Mouse (Mus musculus): ENCODE measurements at regions not wholly inside any gene's neighbourhood (a gene's known extent, or its start where the extent isn't known, plus 50 kb on each side); places are given as distances from the start of the nearest gene placed in this dataset.

DNA sequence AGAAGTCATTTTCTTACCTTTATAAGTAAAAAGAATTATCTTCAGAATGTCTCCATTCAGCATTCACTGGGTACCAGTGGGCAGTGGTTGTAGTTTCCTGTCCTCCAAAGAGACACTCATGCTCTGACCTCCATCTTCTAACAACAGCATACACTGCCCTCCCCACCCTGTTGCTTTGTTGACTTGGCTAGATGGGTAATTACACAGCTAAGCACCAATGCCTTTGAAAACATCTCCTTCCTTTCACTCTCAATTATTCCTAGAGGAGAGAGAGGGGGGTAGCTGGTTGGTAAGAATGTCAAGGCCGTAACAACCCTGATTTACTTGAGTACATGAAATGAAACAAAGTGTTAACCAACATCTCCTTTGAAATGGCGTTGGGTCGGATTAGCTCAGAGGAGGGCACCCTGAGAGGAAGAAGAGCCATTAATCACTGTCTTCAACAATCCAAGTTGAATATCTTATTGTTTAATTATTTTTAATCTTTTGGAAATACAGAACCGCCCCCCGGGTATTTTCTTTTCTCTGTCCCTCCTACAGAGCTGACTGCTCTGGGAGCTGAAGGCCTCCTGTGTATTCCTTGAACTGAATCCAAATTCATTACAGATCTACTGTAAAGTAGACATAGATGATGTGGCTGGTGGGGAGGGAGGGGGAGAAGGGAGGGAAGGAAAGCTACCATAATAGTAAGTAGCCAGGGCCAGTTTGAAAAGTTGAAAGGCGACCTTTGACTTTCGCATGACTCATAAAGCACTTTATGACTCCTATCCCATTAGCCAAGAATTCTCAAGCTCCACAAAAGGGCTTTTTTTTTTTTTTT lies 302.9 kb downstream of the Pik3r1 start:
- Histone ChIP-seq H3K27ac (no peak overlapping the region), H3K9ac (replicated peaks) (no peak overlapping the region), H3K36me3 (replicated peaks; ENCODE audit: control insufficient read depth, insufficient read depth, low read depth) (no peaks in the 10 kb centered on the region), H3K4me3 (ENCODE audit: insufficient read depth in 1 of 2, low read depth in 2 of 2, low read length in 2 of 2) (no peak overlapping the region), H3K9me3 (ENCODE audit: control insufficient read depth, low read length) (no peaks in the 10 kb centered on the region), H3K27me3 (ENCODE audit: control insufficient read depth, insufficient read depth, low read length) (no peaks in the 10 kb centered on the region), H3K4me2 (ENCODE audit: low read depth) (no peak overlapping the region), H3K4me1 (replicated peaks; ENCODE audit: control insufficient read depth in 2 of 2, insufficient read depth in 2 of 2, low read length in 1 of 2) (no peaks in the 10 kb centered on the region)
- TF ChIP-seq EP300 (IDR thresholded peaks at IDR 0.05; ENCODE audit: low read depth), result no peak
- no peak for TF ChIP-seq CTCF (IDR thresholded peaks at IDR 0.05; ENCODE audit: low read depth)
- WGBS (ENCODE audit: insufficient replicate concordance), result 68% methylated on average over 7 of the region's 7 CpGs
- DNase-seq (ENCODE audit: low read depth in 3 of 3, low spot score in 3 of 3) (no peak), ATAC-seq (ENCODE audit: insufficient read depth) (no peak)

DNA sequence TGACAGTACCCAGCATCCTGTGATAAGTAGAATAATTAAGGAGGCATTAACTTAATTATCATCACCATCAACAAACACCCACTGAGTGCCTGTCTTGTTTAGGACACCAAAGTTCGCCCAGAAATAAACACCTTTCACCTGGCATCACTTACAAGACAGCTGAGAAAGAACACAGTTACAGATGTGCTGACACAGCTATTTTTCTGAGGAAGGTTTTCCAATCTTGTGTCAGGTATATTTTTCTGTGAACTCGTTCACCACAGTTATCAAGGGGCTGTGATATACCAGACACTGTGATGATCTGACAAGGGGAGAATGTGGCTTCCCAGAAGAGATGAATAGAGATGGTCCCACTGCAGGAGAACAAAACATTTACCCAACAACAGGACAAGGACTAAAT lies 311.1 kb downstream of the Pik3r1 start:
- H3K27ac ChIP-seq, result no peak overlapping the region
- DNase-seq (ENCODE audit: low read depth in 3 of 3, low spot score in 3 of 3) (no peak), ATAC-seq (ENCODE audit: insufficient read depth) (no peak)
- H3K27me3 ChIP-seq (ENCODE audit: control insufficient read depth, insufficient read depth, low read length), result no peaks in the 10 kb centered on the region
- 20% methylated on average over 2 of the region's 2 CpGs for WGBS (ENCODE audit: insufficient replicate concordance)
- H3K9me3 ChIP-seq (ENCODE audit: control insufficient read depth, low read length), result no peaks in the 10 kb centered on the region
- no peaks in the 10 kb centered on the region for H3K36me3 ChIP-seq (replicated peaks; ENCODE audit: control insufficient read depth, insufficient read depth, low read depth)
- no peak overlapping the region for H3K4me2 ChIP-seq (ENCODE audit: low read depth)
- H3K9ac ChIP-seq (replicated peaks), result no peak overlapping the region
- no peaks in the 10 kb centered on the region for H3K4me1 ChIP-seq (replicated peaks; ENCODE audit: control insufficient read depth in 2 of 2, insufficient read depth in 2 of 2, low read length in 1 of 2)
- H3K4me3 ChIP-seq (ENCODE audit: insufficient read depth in 1 of 2, low read depth in 2 of 2, low read length in 2 of 2), result no peak overlapping the region
- TF ChIP-seq CTCF (IDR thresholded peaks at IDR 0.05; ENCODE audit: low read depth), result no peak

DNA sequence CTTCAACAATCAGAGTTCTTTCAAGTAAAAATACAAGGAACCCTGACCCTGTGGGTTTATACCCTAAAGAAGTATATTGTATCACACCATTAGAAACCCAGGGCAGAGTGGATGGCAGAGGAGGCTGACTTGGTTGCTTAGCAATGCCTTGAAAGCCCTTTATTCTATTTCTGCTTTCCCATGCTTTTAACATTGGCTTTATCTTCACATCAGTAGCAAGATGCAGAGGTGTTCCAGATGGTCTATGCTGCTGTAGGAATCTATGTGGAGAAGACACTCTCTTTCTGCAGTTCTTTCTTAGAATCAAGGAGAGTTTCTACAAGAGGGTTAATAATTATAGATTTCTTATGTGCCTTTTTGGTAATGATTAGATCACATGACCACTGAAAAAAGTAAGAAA lies 313.7 kb downstream of the Pik3r1 start:
- H3K9ac ChIP-seq (replicated peaks), result no peak overlapping the region
- no peaks in the 10 kb centered on the region for H3K27me3 ChIP-seq (ENCODE audit: control insufficient read depth, insufficient read depth, low read length)
- H3K36me3 ChIP-seq (replicated peaks; ENCODE audit: control insufficient read depth, insufficient read depth, low read depth), result no peaks in the 10 kb centered on the region
- ATAC-seq (ENCODE audit: insufficient read depth) (no peak), DNase-seq (ENCODE audit: low read depth in 3 of 3, low spot score in 3 of 3) (no peak)
- no peak overlapping the region for H3K4me2 ChIP-seq (ENCODE audit: low read depth)
- H3K27ac ChIP-seq, result no peak overlapping the region
- TF ChIP-seq CTCF (IDR thresholded peaks at IDR 0.05; ENCODE audit: low read depth), result no peak
- no peak for TF ChIP-seq EP300 (IDR thresholded peaks at IDR 0.05; ENCODE audit: low read depth)
- no peaks in the 10 kb centered on the region for H3K9me3 ChIP-seq (ENCODE audit: control insufficient read depth, low read length)
- no peaks in the 10 kb centered on the region for H3K4me1 ChIP-seq (replicated peaks; ENCODE audit: control insufficient read depth in 2 of 2, insufficient read depth in 2 of 2, low read length in 1 of 2)
- H3K4me3 ChIP-seq (ENCODE audit: insufficient read depth in 1 of 2, low read depth in 2 of 2, low read length in 2 of 2), result no peak overlapping the region

GRCm38 (mm10) chr13:101450501-101450900 lies 317.5 kb downstream of the Pik3r1 start:
- H3K27ac ChIP-seq, result no peak overlapping the region
- no peaks in the 10 kb centered on the region for H3K4me1 ChIP-seq (replicated peaks; ENCODE audit: control insufficient read depth in 2 of 2, insufficient read depth in 2 of 2, low read length in 1 of 2)
- no peak for ATAC-seq (ENCODE audit: insufficient read depth)
- no peak overlapping the region for H3K9ac ChIP-seq (replicated peaks)
- H3K4me2 ChIP-seq (ENCODE audit: low read depth), result no peak overlapping the region
- no peaks in the 10 kb centered on the region for H3K36me3 ChIP-seq (replicated peaks; ENCODE audit: control insufficient read depth, insufficient read depth, low read depth)
- 64% methylated on average over 6 of the region's 6 CpGs for WGBS (ENCODE audit: insufficient replicate concordance)
- no peaks in the 10 kb centered on the region for H3K9me3 ChIP-seq (ENCODE audit: control insufficient read depth, low read length)
- no peak for TF ChIP-seq CTCF (IDR thresholded peaks at IDR 0.05; ENCODE audit: low read depth)
- TF ChIP-seq EP300 (IDR thresholded peaks at IDR 0.05; ENCODE audit: low read depth), result no peak
- DNase-seq (ENCODE audit: low read depth in 3 of 3, low spot score in 3 of 3), result no peak
- no peak overlapping the region for H3K4me3 ChIP-seq (ENCODE audit: insufficient read depth in 1 of 2, low read depth in 2 of 2, low read length in 2 of 2)
- no peaks in the 10 kb centered on the region for H3K27me3 ChIP-seq (ENCODE audit: control insufficient read depth, insufficient read depth, low read length)

DNA sequence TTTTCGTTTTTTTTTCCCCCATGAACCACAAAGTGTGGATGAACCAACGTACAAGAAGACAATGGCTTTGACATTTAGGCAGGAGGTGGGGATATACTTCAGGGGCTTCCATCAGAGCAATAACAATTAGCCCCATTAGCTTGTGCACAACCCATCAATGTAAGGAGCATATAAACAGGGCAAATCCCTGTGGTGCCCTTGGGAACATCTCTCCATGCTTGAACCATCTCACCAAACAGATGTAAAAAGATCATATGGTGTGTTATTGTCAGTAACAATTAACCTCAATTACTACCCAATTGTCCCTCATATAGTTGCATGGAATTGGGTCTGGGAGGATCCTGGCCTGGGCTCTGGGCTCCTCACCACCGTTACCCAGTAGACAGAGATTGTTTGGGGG lies 328.5 kb downstream of the Pik3r1 start:
- no peaks in the 10 kb centered on the region for H3K4me1 ChIP-seq (replicated peaks; ENCODE audit: control insufficient read depth in 2 of 2, insufficient read depth in 2 of 2, low read length in 1 of 2)

More for the DNA sequence above, 328.5 kb downstream of the Pik3r1 start:
- DNase-seq (ENCODE audit: low read depth in 3 of 3, low spot score in 3 of 3) (no peak), ATAC-seq (ENCODE audit: insufficient read depth) (no peak)
- H3K9ac ChIP-seq (replicated peaks), result no peak overlapping the region
- H3K4me3 ChIP-seq (ENCODE audit: insufficient read depth in 1 of 2, low read depth in 2 of 2, low read length in 2 of 2), result no peak overlapping the region
- no peaks in the 10 kb centered on the region for H3K9me3 ChIP-seq (ENCODE audit: control insufficient read depth, low read length)
- H3K4me2 ChIP-seq (ENCODE audit: low read depth), result no peak overlapping the region
- 49% methylated on average over 3 of the region's 3 CpGs for WGBS (ENCODE audit: insufficient replicate concordance)
- H3K27me3 ChIP-seq (ENCODE audit: control insufficient read depth, insufficient read depth, low read length), result no peaks in the 10 kb centered on the region
- TF ChIP-seq CTCF (IDR thresholded peaks at IDR 0.05; ENCODE audit: low read depth) (no peak), EP300 (IDR thresholded peaks at IDR 0.05; ENCODE audit: low read depth) (no peak)
- no peaks in the 10 kb centered on the region for H3K36me3 ChIP-seq (replicated peaks; ENCODE audit: control insufficient read depth, insufficient read depth, low read depth)
- H3K27ac ChIP-seq, result no peak overlapping the region

Measured in liver, embryonic 14.5 days (tissue).